Mouse (Mus musculus): ENCODE data around the gene Rpl35. TPM values are rescaled to one million over a fixed set of nuclear protein-coding genes. Genes with fewer than 3 reads are reported as not detected.

Rpl35 gene
- total RNA-seq (2023), result 769 to 833 TPM (median 803 TPM) in 4 replicates

DNA sequence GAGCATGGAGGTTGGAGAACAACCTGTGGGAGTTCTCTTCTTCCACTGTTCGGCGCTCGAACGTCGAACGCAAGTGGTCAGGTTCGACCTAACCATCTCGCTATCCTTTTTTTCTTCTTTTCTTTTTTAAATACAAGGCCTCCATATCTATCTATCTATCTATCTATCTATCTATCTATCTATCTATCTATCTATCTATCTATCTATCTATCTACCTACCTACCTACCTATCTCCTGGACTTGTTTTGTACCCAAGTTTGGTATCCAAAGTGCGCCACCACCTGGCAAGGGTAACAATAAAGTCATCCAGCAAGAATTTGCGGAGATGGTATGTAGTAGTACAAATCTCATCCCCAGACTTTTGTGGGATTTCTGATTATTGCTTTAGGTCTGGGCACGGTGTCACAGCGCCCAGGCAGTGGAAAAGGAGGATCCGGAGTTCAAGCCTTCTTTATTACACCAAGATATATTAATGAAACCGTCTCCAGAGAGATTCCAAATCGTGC lies at the start of gene Rpl35:
Gene Rpl35, minus strand, starts transcription at position 51 of the 506 bp plus-strand sequence.

DNA sequence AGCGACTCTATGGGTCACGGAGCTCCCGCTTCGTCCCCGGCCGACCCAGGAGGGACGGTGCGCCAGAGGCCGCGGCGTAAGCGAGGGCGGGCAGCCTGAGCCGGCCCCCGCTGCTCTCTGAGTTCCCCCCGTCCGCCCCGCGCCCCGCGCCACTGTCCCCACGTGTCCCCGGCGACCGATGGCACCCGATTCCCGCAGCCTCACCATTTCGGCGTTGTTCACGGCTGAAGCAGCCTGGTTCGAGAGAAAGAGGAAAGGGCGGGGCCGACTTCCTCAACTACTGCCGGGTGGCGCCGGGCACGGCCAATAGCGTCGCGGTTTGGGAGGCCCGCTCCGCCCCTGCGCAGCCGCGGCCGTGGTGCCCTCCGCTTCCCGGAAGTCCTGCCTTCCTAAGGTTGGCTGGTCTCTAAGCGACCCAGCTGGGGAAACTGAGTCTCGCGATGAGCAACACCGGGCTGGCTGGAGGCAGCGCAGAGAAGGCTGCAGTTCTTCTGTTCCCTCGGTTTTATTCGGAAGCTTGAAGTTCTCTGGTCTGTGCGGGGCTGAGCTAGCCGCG lies 466 bp downstream of the Rpl35 start, which contains the start of gene Arpc5l:
Gene Arpc5l, plus strand, starts transcription at position 469 of the 556 bp plus-strand sequence.

DNA sequence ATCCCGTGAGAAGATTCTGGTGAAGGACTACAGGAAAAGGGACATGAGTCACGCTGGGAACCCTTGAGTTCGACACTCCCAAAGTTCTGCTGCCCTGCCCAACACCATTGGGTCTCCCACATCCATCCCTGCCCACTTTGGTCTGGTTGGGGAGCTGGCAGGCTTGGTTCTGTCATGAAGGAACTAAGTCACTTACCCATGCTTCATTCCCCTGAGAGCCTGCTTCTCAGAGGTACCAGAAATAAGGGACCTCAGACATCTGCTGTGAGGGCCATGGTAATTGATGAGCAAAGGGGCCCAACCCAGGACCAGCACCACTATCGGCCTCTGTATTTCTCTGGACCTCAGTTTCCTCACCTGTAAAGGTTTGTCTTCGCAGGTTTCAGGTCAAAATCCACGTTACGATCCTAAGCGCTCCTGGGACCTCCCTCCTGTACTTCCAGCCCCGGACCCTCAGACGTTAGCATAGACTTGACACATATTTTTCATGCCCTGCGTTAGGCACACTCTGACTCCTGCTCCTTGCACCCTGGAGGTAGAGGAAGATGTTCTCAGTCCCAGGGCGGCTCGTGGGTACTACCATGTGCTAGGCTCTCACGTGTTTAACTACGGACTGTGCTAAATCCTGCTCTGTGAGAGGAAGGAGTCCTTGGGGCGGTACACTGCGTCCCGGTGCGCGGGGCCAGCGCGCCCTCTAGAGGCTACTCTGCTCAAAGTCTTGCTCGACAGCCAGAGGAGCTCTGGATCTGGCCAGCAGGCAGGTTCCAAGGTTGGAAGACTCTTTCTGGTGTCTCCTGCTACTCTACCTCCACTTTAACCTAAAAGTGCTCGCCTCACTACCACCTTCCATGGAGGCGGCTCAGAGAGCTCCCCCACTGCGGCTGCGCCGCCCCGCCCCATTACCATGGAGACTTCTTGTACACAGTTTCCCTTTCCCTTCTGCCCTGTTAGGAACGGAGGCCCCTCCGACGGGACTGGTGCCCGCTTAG lies 7.7 kb downstream of the Rpl35 start, which contains the start of gene Wdr38:
Gene Wdr38, plus strand, starts transcription at position 91 of the 989 bp plus-strand sequence.

Other genes starting within 250 kb of the Rpl35 start
- 2.0 to 3.9 TPM (median 2.1 TPM) in 4 replicates for gene Nr6a1, start 77.9 kb downstream of the Rpl35 start, total RNA-seq (2023)
- gene Olfml2a, start 73.6 kb downstream of the Rpl35 start, total RNA-seq (2023), result not detected in 4 replicates
- gene Wdr38, start 8.1 kb downstream of the Rpl35 start, total RNA-seq (2023), result 0.21 to 0.97 TPM (median 0.53 TPM) in 4 replicates
- 168 to 177 TPM (median 172 TPM) in 4 replicates for gene Arpc5l, start 276 bp downstream of the Rpl35 start, total RNA-seq (2023)
- 27.6 to 31.8 TPM (median 29.6 TPM) in 4 replicates for gene Golga1, start 59.9 kb upstream of the Rpl35 start, total RNA-seq (2023)
- 33.9 to 41.7 TPM (median 37.9 TPM) in 4 replicates for gene Scai, start 185.1 kb upstream of the Rpl35 start, total RNA-seq (2023)
- 80.7 to 96.9 TPM (median 83.5 TPM) in 4 replicates for gene Ppp6c, start 220.8 kb upstream of the Rpl35 start, total RNA-seq (2023)